Mouse (Mus musculus) adrenal gland, postnatal 14 days (tissue): ENCODE measurements at regions not wholly inside any gene's neighbourhood (a gene's known extent, or its start where the extent isn't known, plus 50 kb on each side); places are given as distances from the start of the nearest gene placed in this dataset.
A peak's percentile ranks its signal among the peaks of the same experiment; 100 is the strongest.

Source experiments
- DNase-seq: peaks from one replicate; pipeline ENCODE4 v3.0.0; 2021; ENCODE audit warnings: mixed read lengths

- DNase-seq = no peak
Observed at GRCm38 (mm10) chr11:19351243-19351787, 332.5 kb upstream of the Meis1 start.

DNA sequence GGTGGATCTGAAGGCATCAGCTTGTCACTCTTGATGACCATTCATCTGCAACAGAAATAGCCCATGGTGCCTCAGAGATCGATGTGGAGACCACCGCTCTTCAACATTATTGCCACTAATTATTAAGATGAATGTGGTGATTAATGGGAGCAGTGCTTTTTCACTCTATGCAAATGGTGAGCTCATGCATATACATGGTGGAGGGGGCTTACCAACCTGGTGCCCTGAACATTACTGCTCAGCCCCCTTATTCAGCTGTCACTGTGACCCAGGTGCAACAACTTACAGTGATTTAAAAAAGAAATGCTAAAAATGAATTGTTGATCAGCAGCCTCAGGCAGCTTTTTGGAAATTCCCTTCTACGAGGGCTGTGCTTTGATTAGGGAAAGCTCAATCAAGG, 334.9 kb upstream of the Meis1 start:
- DNase-seq = no peak

- DNase-seq = no peak
Observed at GRCm38 (mm10) chr11:19355179-19355578, 336.4 kb upstream of the Meis1 start.

DNA sequence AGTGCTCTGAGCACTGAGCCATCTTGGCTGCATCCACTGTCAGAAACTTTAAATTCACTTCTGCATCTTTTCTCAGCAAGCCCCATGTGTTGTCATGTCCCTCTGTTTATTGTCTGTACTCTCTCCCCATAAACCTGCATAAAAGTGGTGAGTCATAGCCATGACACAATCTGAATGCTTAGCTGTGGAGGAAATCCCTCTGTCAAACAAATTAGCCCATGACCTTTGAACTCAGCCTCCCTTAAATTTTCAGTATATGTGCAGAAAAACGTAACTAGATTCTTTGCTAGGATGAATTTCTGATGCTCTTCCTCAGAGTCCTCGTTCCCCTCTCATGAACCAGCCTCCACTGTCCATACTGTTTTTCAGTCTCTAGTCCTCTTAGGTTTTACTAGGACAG, 337.4 kb upstream of the Meis1 start:
- DNase-seq = no peak

DNA sequence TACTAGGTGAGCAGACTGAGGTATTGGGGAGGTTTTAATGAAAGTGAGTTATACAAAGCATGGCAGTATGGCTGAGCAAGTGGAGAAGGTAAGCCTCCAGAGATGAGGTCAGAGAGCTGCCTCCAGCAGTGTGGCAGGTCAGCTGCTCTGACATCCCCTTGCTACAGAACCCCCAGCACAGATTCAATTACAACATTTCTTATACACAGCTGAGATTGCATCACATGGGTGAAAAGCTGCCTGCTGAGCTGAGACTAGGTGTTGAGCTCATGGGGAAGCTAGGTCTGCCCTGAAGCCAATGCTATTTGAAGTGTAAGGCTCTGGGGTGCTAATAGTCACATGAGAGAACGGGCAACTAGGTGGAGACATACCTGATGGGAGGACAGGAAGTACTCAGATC, 350.4 kb upstream of the Meis1 start:
- no peak for DNase-seq

GRCm38 (mm10) chr11:19373476-19373875, 354.7 kb upstream of the Meis1 start:
- DNase-seq = no peak

DNA sequence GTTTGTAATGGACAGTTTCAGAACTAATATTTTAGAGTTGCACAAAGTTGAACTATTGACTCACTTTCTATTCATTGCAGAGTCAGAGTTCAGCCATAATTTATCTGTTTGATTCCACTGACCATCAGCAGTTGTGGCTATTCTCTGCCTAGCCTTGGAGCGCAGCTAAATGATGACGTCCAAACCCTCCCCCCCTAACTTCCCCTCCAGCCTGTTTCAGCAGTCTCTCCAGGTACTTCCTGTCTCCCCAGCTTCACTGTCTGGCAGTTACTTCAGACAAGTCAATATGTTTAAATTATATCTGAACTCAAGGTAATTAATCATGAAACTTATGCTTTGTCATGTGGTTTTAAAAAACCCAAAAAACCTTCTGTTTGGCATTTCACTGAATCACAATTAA, 362.1 kb upstream of the Meis1 start:
- peak; percentile 29 for DNase-seq

DNA sequence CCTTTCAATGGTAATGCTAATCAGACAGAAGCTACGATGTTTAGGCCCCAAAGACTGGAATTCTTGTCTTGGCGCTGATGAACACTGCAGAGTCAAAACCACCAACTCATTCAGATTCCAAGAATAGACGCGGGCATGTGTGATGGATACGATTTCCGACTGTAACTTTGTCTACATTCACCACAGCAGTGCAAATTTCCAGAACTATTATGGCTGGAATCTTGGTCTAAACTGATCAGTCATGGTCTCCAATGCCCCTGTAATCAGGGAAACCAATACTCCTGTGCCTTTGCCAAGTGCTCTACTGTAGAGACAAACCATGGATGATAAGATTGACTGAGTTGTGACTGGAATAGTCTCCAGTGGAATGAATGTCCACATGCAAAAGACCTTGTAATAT, 370.4 kb upstream of the Meis1 start:
- DNase-seq = no peak

- DNase-seq = no peak
Observed at GRCm38 (mm10) chr11:19392190-19392589, 373.4 kb upstream of the Meis1 start.

DNA sequence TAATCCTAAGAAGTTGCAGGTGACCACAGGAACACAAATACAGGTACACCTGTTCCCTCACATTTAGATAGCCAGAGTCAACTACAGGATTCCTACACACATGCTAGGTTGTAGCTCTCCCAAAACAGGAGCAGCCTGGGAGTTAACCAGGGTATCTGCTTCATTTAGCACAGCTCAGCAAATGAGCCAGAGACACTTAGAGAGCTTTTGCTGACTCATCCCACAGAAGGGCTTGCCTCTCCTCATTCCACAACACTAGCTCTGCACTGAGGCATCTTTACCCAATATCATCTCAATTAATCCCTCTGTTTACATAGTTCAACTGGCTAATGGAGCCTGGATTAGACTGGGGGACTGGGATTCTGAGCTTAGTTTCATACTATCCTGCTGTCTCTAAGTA, 375.6 kb upstream of the Meis1 start:
- no peak for DNase-seq

GRCm38 (mm10) chr11:19400396-19400795, 381.6 kb upstream of the Meis1 start:
- no peak for DNase-seq

GRCm38 (mm10) chr11:19420143-19420542, 401.4 kb upstream of the Meis1 start:
- DNase-seq = no peak

DNA sequence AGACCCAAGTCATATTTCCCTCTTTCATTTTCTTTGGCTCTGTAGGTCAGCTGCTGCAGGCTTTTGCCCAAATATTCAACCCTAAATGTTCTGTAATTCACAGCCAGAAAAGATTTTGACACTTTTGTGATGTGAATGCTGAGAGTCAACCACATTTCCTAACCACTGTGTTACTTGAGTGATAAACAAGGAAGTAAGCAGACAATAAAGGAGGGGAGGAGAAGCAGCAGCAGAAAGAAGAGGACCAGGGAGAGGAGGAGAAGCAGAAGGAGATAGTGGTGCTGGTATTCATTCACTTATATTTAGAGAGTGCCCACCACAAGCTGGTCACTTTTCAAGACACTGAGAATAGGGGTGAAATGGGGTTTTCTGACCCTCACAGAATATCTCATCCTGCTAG, 404.5 kb upstream of the Meis1 start:
- DNase-seq = no peak

GRCm38 (mm10) chr11:19423841-19424815, 405.3 kb upstream of the Meis1 start:
- DNase-seq = peak; percentile 17

DNA sequence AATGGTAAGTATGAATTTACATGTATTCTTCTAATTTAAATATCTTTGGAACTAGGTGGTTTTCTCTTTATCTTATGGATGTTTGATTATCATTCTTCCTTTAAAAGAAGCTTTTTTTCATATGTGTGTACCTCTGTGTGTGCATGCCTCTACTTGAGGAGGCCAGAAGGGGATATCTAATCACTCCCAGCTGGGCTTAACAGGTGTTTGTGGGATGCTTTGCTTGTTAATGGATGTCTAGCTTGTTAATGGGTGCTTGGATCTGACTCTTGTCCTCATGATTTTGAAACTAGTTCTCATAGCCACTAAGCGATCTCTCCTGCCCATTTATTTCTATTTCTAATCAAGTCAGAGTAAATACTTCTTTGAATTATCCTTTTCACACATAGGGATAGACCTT, 408.8 kb upstream of the Meis1 start:
- DNase-seq = no peak

DNA sequence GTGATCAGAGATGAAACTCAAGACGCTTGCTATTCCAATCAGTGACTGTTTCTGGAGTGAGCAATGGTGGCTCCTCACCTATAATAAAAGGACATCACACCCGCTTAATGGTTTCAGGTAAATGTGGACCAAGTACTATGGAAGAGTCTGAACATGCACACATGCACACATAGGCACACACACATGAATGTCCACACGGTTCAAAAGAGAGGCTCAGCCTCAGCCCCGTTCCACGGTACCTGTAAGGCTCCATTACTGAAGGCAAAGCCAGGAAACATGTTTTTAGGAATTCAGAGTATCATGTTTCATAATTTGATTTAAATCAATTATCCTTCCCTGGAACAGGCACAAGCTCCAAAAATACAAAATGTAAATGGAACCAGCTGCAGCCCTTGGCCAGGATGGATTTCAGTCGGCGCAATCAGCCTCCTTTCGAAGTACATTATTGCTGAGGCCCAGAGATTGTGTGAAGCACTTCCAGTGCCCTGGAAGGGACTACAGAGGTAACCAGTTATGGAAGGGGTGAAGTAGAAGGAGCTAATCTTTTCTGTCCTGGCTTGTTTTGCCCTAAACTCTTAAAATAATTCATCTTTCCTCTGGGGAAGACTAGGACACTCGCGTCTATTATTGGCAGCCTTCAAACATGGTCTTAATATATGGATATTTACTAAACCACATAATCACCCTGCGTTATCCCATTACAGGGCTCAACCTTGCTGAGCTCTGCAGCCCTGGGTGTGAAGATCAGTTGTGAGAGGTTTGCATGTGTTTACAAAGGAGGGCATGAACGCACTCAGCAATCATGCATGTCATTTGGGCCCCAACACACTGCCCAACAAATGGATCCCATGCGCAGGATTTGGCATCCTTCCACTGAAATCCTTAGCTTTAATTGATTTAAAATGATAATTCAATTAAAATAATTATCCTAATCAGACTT, 415.2 kb upstream of the Meis1 start:
- no peak for DNase-seq

GRCm38 (mm10) chr11:19438385-19438784, 419.6 kb upstream of the Meis1 start:
- no peak for DNase-seq

GRCm38 (mm10) chr11:19441936-19442335, 423.2 kb upstream of the Meis1 start:
- no peak for DNase-seq

DNA sequence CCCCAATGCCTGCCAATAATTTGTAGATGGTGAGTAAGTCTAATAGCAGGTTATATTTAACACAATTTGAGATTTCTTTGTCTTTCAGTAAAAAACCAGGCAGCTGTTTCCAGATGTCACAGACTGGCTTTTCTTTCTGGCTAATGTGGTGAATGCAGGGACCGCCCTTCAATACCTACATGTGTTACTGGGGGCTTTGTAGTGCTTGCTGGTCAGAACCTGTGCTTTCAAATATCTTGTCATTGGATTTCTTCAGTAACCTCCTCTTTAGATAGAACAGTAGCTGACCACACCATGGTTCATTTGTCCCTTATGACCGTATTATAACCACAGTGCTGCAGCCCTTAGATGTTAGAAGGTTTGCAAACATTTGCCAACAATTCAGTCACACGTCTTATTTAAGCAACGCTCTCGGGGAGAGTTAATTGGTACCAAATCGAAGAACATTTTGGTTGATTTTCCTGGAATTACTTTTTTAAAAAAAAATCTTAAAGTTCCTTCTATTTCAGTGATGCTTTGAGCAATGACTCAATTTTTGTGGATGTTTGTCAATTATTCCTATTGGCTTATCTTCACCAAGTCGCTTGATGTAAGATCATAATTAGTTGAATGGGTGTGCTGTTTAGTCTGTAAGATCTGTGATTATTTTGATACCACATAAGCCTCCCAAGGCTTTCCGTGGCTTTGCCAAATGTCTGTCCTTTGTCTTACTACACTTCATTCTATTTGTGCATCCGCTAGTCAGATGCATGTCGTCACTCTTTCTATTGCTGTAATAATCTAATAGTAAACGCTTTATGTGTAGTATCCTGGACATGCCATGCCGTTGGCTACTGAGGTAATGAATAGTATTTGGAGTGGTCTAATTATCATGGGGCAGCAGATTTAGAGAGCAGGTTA, 436.9 kb upstream of the Meis1 start:
- no peak for DNase-seq

DNA sequence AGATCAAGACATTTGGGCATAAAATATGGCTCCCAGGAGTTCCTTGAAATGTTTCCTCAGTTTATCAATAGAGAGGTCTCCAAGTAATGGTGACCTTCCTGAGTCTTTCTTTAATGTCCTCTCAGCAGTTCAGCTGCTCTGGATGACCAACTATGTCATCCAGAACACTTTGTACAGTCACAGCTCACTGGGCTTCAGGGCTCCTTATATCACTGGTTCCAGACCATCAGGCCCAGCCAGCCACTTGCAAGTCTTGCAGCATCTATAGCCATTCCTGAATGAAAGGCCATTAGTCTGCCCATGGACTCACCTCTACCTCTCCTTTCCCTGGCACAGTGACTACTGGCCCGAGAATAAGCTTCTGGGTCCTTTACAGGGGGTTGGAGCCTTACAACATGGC, 437.8 kb upstream of the Meis1 start:
- DNase-seq = no peak

GRCm38 (mm10) chr11:19463730-19464358, 445.1 kb upstream of the Meis1 start:
- DNase-seq = no peak
